Mouse (Mus musculus) skeletal muscle tissue, adult 2 months (tissue): Measurements from ENCODE around the gene Thsd7b.

Experiments
- DNase-seq: peaks from one replicate; pipeline ENCODE4 v3.0.0-alpha.2; 2012; ENCODE audit warnings: low read depth, low spot score

The Thsd7b gene

DNA sequence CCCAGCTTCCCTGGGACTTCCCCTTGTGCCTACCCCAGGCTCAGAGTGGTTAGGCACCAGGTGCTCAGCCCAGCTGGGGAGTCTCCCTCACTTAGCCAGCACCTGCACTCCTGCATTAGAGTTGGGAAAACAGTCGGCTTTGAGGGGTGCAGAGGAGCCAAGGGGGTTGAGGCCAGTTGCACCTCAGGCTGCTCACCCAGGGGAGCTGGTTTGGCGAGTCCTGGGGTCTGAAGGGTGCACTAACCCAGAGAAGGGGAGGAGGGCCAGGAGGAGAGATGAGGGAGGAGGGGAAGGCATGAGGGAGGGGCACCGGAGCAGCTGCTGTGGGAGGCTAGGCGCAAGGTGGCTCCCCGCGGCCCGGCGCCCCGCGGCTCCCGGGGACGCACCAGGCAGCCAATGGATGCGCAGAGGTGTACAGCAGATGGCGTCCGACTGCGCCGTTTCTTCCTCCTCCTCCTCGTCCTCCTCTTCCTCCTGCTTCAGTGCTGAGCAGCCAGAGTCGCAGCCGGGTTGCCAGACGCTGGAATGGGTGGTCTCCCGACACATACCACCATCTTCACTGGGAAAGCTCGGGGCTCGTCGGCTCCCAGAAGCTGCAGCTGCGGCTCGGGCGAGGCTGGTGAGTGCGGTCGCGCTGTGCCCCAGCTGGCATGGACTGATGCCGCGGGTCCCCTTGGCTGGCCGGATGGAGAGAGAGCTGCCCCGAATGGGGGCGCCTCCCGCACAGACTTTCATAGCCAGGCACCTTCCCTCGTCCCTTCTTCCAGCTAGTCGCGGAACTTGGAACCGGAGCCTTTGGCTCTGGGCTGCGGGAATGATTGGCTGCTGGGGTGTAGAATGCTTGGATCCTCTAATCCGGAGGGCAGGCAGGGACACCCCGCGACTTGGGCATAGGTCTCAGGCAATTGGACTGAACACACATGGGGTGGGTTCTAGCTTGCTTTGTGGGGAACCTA lies at the start of gene Thsd7b:
Gene Thsd7b (plus strand): TSS at position 321 of the 956 bp plus-strand sequence.
- no peak for DNase-seq

DNA sequence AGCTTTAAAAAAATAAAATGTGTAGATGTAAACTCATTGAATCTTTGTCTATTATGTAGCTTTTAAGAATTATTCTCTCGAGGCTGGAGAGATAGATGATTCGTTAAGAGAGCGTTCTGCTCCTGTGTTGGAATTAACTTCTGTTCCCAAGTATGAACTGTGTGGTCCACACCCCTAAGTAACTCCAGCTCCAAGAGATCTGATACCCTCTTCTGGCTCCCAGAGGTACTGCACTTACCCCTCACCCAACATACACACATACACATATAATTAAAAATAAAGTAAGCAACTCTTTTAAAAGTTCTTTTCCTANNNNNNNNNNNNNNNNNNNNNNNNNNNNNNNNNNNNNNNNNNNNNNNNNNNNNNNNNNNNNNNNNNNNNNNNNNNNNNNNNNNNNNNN lies 28.8 kb upstream of the Thsd7b start:
- DNase-seq = no peak

DNA sequence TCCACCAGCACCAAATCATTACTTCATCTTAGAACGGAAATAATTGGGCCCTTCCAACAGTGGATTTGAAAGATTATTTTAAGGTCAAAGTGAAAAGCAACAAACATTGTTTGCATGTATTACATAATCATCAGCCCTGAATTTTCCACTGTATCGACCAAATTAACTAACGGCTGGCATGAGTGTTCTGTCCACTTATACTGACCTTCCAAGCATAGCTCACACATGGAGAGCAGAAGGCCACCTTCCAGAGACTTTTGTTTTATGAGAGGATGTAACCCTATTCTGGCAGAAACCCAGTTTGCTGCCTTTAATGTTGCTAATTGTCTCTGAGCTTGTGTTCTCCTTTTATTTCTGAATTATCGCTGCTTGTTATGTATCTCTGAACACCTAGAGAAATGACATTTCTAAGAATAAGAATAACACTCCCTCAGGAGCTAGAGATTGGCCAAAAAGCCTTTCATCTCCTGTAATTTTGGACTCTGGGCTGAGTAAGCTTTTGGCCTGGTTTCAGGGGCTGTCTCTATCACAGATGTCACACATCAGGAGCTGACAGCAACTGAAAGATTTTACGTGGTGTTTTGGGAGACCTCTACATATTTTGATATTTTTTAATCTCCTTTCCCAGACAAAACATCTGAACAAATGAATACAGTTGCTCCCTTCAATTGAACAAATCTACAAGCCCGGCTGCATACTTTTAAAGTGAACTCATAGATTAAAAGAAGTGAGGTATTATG lies 22.2 kb upstream of the Thsd7b start:
- DNase-seq = no peak

DNA sequence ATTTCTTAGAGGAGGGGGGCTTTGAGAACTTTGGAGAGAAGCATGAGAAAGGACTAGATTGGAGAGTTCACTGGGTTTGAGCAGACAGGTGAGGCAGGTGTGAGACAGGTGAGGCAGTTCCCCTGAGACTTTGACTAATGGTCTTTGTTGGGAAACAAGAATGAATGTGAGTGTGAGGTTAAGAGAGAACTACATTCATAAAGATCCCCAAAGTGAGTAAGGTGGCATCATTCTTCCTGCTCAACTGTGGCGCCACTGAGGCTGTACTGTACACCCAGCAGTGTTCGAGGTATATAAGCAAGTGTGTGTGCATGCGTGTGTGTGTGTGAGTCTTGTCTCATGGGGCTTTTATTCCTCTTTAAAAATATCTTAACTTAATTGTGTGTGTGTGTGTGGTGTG lies 6.4 kb upstream of the Thsd7b start:
- no peak for DNase-seq

DNA sequence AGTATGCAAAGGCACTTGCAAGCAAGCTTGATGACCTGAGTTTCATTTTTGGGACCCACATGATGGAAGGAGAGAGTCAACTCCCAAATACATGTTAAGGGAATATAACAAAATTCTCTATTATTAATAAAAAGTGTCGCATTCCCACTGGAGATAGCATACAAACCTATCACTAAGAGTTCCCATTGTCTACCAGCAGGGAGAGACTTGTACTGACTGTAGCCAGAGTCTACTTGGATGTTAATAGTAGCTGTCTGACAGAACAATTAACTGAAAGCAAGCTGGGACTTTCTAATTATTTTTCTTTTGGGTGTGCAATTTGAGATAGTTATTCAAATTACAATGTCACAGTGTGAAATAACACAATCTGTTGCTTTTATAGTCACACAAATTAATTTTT lies 31.1 kb downstream of the Thsd7b start:
- DNase-seq = no peak

DNA sequence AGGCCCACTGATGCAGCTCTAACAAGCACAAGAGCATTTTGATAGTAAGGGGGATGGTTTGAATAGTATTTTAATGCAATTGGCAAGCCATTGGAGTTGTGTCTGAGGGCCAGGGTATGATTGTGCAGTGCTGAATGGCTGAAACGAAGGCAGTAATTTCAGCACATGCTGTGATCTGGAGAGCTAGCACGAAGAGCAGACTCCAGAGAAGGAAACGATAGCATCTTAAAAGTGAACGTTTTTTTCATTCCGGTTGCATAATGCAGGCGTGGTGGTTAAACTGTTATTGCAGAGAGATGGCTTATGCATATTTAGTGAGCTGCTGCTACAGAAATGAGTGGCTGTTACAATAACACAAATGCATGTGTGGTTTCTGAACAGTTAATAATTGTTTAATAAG lies 51.3 kb downstream of the Thsd7b start:
- DNase-seq = no peak

DNA sequence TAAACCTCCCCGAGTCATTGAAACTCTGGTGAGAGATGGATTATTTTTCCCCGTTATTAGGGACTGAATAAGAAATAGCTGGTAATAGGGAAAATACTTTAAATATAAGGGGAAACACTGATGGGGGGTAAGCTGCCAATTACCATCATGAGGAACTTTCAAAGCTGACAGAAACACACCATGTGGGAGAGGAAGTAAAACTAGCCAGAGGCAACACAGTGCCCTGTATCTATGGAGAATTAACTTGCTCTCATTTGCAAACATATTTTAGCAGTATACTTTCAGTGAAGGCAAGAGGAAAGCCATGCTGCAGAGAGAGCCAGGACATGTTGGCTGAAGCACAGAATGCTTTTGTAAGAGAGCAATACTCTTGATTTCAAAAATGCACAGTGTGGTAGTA lies 51.7 kb downstream of the Thsd7b start:
- DNase-seq = no peak

DNA sequence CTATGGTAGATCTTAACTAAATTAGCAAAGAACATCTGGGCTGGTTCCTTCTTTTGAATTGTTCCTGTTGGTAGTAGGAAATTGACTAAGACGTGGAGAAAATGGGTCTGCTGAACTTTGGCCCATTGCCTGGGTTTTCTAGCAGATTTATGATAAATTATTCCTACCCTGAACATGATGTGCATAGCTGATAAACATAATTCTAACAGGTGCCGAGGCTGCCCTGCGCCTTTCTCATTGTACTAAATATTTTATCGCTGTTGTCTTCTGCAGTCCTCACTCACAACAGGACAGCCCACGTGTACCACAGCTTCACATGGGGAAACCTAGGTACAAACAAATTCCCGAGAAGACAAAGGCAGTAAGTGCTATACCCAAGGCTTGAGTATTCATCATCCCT lies 83.5 kb downstream of the Thsd7b start:
- DNase-seq = no peak

DNA sequence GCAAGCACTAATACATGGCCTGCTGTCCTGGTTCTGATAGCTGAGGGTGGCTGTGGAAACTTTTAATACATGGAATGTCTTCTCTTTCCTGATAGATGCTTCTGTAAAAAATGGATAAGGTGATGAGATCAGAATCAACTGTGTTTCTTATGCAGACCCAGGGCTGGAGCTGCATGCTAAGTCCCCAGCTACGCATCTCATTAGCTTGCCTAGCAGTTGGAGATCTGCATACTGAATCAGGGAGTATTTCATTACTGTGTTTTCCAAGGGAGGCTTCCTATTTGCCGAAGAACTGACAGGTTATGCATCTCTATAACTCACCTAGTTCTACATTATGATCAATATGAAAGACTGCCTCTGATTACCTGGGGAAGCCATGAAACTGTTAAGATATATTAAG lies 84.3 kb downstream of the Thsd7b start:
- DNase-seq = no peak

DNA sequence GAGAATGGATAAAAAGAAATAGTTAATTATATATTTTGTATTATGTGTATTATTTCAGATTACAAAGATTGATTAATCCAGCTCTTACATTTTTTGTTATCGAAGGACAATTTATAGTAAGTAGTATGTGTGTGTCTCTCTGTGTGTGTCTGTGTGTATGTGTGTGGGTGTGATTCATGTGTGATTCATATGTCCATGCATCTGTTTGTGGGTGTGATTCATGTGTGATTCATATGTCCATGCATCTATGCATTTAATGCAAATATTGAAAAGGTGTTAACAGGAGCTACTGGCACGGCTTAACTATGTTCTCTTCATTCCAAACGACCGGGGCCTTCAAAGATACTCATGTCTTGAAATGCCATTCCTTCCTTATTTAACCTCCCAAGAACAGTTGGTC lies 90.3 kb downstream of the Thsd7b start:
- no peak for DNase-seq

DNA sequence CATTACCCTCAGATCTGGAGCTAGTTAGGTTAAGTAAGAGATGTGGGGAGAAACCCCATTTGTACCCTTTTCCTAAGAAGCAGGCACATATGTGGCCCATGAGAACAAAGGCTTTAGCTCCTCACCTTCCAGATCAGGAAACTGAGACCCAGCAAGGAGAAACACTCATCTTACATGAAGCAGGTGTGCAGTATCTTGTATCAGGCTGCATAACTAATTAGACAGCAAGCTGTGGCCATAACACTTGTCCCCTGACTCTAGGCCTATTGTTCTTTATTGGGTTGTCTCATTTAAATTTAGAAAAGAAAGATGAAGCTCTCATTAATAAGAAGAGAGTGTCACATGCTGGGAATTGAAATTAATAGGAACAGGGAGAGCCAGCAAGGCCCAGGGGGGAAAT lies 91.7 kb downstream of the Thsd7b start:
- DNase-seq = no peak

DNA sequence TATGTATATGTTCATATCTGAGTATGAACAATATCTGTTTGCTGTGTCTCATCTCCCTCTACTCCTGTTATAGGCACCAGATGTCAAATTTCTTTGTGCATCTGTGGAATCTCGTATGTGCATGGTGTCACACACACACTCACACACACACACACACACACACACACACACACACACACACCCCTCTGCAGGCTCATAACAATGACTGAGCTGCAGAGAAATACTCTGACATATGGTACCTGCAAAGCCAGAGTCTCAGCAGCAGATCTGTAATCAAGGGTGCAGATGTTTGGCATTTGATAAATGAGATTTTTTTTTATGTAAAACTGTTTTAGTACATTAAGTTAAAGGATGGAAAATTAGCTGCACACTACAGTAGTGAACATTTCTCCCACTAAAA lies 92.5 kb downstream of the Thsd7b start:
- DNase-seq = no peak

DNA sequence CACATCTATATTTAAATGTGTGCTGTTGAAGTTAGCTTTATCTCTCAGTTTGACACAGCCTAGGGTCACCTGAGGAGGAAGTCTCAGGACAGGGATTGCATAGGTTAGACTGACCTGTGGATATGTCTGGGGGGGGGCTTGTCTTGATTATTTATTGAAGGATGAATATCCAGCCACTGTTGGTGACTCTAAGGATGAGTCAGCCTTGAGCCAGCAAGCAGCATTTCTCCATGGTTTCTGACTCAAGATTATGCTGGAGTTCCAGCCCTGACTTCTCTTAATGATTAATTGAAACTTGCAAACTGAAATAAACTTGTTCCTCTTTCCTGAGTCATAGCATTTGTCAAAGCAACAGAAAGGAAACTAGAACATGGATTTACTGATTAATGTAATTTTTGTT lies 113.4 kb downstream of the Thsd7b start:
- DNase-seq = no peak

DNA sequence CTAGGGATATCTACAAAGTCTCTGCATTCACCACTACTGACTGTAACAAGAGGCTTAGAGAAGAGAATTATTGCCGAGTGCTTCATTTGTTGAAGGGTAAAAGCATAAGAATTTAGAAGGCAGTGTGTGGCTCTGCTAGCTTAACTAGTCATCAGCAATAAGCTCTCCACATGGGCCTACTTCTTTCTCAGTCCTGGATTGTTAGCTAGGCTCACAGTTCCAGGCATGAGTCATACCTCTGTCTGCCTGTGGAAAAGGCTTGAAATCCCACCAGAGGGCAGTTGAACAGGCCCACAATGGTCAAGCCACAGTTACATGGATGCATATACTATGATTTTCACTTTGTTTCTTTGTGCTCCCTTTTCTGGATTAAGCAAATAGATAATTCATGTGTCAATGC lies 138.5 kb downstream of the Thsd7b start:
- DNase-seq = no peak

DNA sequence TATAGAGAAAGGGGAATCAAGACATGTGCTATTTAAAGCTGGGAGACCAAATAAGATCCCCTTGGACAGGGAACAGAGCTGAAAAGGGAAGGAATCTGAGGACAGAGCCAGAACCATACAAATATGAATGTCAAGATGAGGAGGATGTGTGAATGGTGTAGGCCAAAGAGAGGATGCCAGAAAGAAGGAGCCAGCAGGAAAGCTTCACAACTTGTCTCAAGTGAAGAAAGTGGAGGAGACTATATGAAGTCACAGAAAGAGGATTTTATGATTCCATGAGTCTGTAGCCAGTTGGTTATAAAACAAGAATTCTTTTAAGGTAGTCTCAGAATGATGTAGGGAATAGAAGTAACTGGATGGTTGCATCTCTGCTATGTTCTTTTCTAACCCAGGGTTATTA lies 148.5 kb downstream of the Thsd7b start:
- DNase-seq = no peak

DNA sequence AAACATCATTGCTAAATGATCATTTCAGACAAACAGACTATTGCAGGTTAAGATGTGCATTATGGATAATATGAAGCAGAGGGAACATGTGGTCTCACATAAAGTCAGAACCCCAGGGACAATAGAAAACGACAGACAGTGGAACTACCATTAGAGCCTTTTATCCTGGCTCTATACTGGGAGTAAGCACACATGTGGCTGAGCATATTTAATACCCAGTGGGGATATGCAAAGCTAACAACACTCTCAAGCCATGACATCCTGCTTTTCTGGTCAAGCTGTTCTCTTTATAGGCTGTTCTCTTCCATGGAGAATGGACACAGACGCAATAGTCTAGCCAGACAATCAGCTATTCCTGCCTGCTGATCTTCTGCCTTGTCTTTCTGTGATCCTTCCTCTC lies 191.3 kb downstream of the Thsd7b start:
- DNase-seq = no peak

DNA sequence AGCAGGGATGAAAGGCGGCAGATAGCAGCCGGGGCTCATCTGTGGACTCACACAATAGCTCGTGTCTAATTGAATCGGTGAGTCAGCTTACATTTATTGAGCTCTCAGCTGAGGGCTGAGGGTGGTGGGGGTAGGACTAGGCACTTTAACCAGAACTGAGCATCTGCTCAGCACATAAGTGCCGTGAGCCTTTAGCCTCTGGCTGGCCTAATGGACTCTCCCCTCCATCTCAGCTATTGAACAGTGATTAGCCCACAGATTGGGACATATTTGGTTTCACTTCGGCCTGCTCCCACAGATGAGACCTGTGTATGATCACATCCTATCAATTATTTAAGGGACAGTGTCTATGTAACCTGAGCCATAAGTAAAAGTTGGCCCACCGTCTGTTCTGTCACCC lies 200.4 kb downstream of the Thsd7b start:
- no peak for DNase-seq

DNA sequence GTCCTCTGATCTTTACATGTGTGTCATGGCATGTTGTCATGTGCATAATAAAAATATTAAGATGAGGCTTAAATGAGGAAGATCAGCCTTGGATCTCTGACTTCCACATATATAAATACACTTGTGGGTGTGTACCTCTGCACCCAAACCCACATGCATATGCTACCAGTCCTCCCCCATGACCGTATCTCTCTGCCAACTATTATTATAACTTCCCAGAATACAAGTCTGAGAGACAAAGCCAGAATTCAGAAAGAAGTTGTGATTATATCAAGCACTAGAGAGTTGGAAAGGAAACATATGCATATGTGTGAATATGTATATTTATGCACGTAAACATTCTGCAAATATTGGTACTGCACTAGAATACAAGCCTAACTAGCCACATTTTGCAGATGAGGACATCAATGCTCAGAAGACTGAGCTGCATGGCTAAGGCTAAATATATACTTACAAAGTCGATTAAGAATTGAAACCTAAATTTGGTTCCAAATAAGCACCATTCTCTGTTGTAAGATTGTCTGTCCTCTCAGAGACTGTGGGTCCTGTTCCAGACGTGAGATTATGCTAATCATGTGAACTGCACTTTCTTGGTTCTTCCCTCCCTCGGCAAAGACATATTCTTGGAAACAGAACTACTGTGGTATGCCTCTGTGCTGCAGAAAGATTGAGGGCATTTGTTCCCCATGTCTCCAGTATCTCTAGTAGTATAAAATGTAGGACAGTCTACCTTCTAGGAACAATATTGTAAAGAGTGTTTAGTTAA lies 211.3 kb downstream of the Thsd7b start:
- DNase-seq = no peak

DNA sequence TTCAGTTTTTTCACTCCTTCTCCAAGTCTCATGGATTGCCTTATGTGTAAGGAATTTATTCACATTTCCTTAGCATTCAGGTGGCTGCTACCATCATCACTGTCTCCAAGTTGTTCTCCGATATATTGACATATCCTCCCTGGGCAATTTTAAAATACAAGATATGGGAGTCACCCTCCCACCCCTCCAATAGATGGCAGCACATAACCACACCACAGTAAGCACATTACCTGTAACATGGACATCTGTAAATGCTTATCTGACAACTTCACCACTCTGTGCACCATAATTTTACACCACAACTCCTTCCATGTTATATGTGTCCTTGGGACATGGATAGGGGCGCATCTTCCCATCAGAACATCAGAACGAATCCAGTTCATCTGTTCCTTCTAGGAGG lies 218.0 kb downstream of the Thsd7b start:
- DNase-seq = no peak

DNA sequence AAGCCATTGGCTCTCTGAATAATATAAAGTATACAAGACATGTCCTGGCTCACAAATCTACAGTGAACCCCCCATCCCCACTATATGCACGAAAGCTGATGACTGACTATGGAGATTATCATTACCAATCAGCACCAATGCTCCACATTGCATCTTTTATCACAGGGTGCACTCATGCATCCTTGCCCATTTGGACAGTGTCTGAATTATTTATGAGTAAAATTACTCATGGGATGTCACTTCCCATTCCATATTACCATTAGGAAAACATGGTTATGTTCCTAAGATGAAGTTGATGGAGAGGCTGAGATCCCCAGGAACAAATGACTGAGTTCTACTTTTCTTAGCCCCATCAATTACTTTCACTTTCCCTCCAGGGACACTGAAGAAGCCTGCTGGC lies 220.8 kb downstream of the Thsd7b start:
- no peak for DNase-seq

DNA sequence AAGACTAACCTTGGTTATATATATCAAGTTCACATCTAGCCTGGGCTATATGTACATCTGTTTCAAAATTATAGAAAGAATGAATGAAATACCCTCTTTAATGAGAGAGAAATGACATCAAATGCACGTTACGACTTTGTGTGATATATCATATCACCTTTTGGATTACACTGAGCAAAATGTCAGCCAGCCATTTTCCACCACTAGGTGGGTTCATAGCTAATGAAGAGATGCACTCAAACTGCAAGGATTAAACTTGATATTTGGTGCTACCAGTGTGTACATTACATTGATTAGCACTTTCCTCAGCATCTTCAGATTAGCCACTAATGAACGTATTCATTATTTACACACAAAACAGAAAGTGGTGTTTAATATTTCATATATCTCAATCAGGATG lies 228.6 kb downstream of the Thsd7b start:
- no peak for DNase-seq

DNA sequence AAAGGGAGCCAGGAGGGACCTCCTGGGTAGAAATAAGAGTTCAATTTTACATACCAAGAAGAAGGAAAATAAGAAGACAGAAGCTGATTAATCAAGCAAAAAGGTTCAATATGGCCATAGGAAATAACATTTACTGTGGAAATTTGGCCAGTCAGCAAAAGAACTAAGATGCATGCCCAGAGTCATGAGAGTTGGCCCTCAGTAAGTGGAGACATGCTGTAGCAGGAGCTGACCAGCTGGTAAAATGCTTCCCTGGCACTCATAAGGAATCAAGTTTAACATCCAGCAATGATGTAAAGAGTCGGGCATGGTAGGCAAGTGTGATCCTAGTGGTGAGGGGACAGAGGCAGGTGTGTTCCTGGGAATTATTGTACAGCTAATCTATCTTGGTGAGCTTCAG lies 243.3 kb downstream of the Thsd7b start:
- no peak for DNase-seq
